ENCODE assay signal across 21 mouse cellular contexts in genomic region chr11:89472871-89473270, GRCm38 (mm10).
A peak's percentile ranks its signal among the peaks of the same experiment; 100 is the strongest.
DNase-seq lines count a peak whose midpoint lies in the region; ATAC-seq and TF ChIP-seq lines count a peak whose summit lies in the region.
"Had no signal": no experiment of that assay in that cellular context is flagged by ENCODE, and none has a peak within 500 bp of the region (broad histone marks: within the 10 kb centered on the region; RNA-seq: fewer than 3 reads in every experiment).

No protein-coding gene starts in this region.

- no peaks in the 10 kb centered on the region for H3K27me3 ChIP-seq in midbrain, embryonic 11.5 days (ENCODE audit: control insufficient read depth, insufficient read depth, low read length)
- H3K27me3 ChIP-seq in midbrain, embryonic 14.5 days (ENCODE audit: control insufficient read depth, insufficient read depth, low read length): no peaks in the 10 kb centered on the region
- H3K27me3 ChIP-seq in CH12.LX (replicated peaks): peaks cover 1% of the 10 kb centered on the region
- H3K27me3 ChIP-seq: Patski had no signal

- TF ChIP-seq EP300 in CH12.LX (IDR thresholded peaks at IDR 0.05; ENCODE audit: low read length): no peak

- no peaks in the 10 kb centered on the region for H3K36me3 ChIP-seq in midbrain, embryonic 11.5 days (ENCODE audit: control insufficient read depth, insufficient read depth, low read length)
- no peaks in the 10 kb centered on the region for H3K36me3 ChIP-seq in midbrain, embryonic 14.5 days (ENCODE audit: control insufficient read depth, insufficient read depth, low read length)
- no peaks in the 10 kb centered on the region for H3K36me3 ChIP-seq in CH12.LX (replicated peaks in 1 of 2; ENCODE audit: control insufficient read depth in 1 of 2, insufficient read depth in 1 of 2, low read length in 1 of 2)
- H3K36me3 ChIP-seq: G1E had no signal

- in situ Hi-C loops in CH12.LX (cut with MboI; ENCODE audit: low pct_ligation_motif_present, low pct_unique_long_range_greater_than_20kb, low sequenced_read_pairs): no loop called here

- TF ChIP-seq CTCF in CH12.LX (conservative IDR thresholded peaks at IDR 0.05 in 1 of 2, IDR thresholded peaks at IDR 0.05 in 1 of 2; ENCODE audit: low read depth in 2 of 2, low read length in 2 of 2): no peak

- 85% methylated on average over 4 of the region's 4 CpGs for WGBS in midbrain, embryonic 11.5 days
- 85% methylated on average over 4 of the region's 4 CpGs for WGBS in midbrain, embryonic 14.5 days

- no peak overlapping the region for H3K4me2 ChIP-seq in midbrain, embryonic 11.5 days
- no peak overlapping the region for H3K4me2 ChIP-seq in midbrain, embryonic 14.5 days (ENCODE audit: low read length)
- peak overlapping the region; percentile 11; the same call in 1 of the 2 replicates for H3K4me2 ChIP-seq in CH12.LX (ENCODE audit: insufficient read depth, low read depth, poor library complexity, severe bottlenecking)

- DNase-seq in heart, adult 11 months: peak; percentile 37
- no peak for DNase-seq in heart, adult 9 months (ENCODE audit: low spot score in 2 of 2)
- DNase-seq in midbrain, embryonic 11.5 days (ENCODE audit: low spot score, missing footprints): peak; percentile 69
- DNase-seq in midbrain, embryonic 14.5 days: no peak
- peak; percentile 60 for DNase-seq in CH12.LX (ENCODE audit: extremely low read depth)
- no peak for DNase-seq in gastrocnemius, postnatal 10 days
- DNase-seq: adrenal gland, adult 2 months; adrenal gland, adult 8-10 months; adrenal gland, postnatal 10 days; adrenal gland, postnatal 14 days; adrenal gland, postnatal 25 days; adrenal gland, postnatal 36 days; B cell, adult 2 months; cerebellum, adult 11 months; cerebellum, adult 11-12 months; cerebellum, adult 18-20 months; cerebellum, adult 2 months had no signal

- no peaks in the 10 kb centered on the region for H3K4me1 ChIP-seq in midbrain, embryonic 11.5 days (ENCODE audit: control insufficient read depth, insufficient read depth, low read length)
- H3K4me1 ChIP-seq in midbrain, embryonic 14.5 days (ENCODE audit: control insufficient read depth, insufficient read depth, low read length): no peaks in the 10 kb centered on the region
- peaks cover 2 to 11% of the 10 kb centered on the region in 2 experiments; a peak in 2 of 4 replicates for H3K4me1 ChIP-seq in CH12.LX (ENCODE audit: control insufficient read depth in 1 of 2, insufficient read depth in 2 of 2)

- H3K9me3 ChIP-seq in midbrain, embryonic 11.5 days (ENCODE audit: control insufficient read depth, low read length): no peaks in the 10 kb centered on the region
- H3K9me3 ChIP-seq in midbrain, embryonic 14.5 days (ENCODE audit: control insufficient read depth, low read length): no peaks in the 10 kb centered on the region
- no peaks in the 10 kb centered on the region for H3K9me3 ChIP-seq in CH12.LX (replicated peaks; ENCODE audit: low read length)

- H3K9ac ChIP-seq in midbrain, embryonic 11.5 days (ENCODE audit: low read length): no peak overlapping the region
- no peak overlapping the region for H3K9ac ChIP-seq in midbrain, embryonic 14.5 days (replicated peaks; ENCODE audit: low read length)
- H3K9ac ChIP-seq in CH12.LX (ENCODE audit: insufficient read depth, low read depth): no peak overlapping the region

- no peak for TF ChIP-seq POLR2A in CH12.LX (IDR thresholded peaks at IDR 0.05; ENCODE audit: low read depth, low read length)

- H3K27ac ChIP-seq in midbrain, embryonic 11.5 days (ENCODE audit: low read depth, low read length): no peak overlapping the region
- H3K27ac ChIP-seq in midbrain, embryonic 14.5 days (replicated peaks; ENCODE audit: low read depth, low read length): no peak overlapping the region
- H3K27ac ChIP-seq in CH12.LX (ENCODE audit: insufficient read depth, low read depth): no peak overlapping the region

- TF ChIP-seq RAD21 in CH12.LX (IDR thresholded peaks at IDR 0.05; ENCODE audit: low read depth, low read length): no peak

- no peak for ATAC-seq in midbrain, embryonic 11.5 days (ENCODE audit: low FRiP score)
- no peak for ATAC-seq in midbrain, embryonic 14.5 days (ENCODE audit: low FRiP score, low TSS enrichment)
- ATAC-seq: activated CD4-positive, CD25-positive, alpha-beta regulatory T cell, adult 4 months; CD4-positive, CD25-positive, alpha-beta regulatory T cell, adult 4 months; Patski had no signal

- H3K4me3 ChIP-seq in midbrain, embryonic 11.5 days (ENCODE audit: low read depth, low read length): no peak overlapping the region
- no peak overlapping the region for H3K4me3 ChIP-seq in midbrain, embryonic 14.5 days (replicated peaks; ENCODE audit: low read depth, low read length)
- H3K4me3 ChIP-seq in CH12.LX (replicated peaks in 1 of 3; ENCODE audit: low read depth in 2 of 3, low read length in 2 of 3, poor library complexity in 1 of 3): no peak overlapping the region

- H3K79me2 ChIP-seq in CH12.LX (replicated peaks; ENCODE audit: control insufficient read depth, extremely low read depth, insufficient read depth, poor library complexity, severe bottlenecking): no peaks in the 10 kb centered on the region

- dilution Hi-C loops in CH12.LX (cut with MboI; ENCODE audit: extremely low pct_ligation_motif_present, extremely low pct_unique_long_range_greater_than_20kb, low sequenced_read_pairs): no loop called here

TF ChIP-seq in CH12.LX, 34 proteins besides CTCF, POLR2A, EP300 and RAD21:
- no peak for TF ChIP-seq ZNF384 (IDR thresholded peaks at IDR 0.05; ENCODE audit: low read depth, low read length)
- no peak for TF ChIP-seq CHD2 (IDR thresholded peaks at IDR 0.05; ENCODE audit: low read length)
- TF ChIP-seq E2F4 (IDR thresholded peaks at IDR 0.05; ENCODE audit: insufficient replicate concordance, low read depth, low read length): no peak
- TF ChIP-seq HCFC1 (IDR thresholded peaks at IDR 0.05; ENCODE audit: low read depth, low read length): no peak
- TF ChIP-seq MAZ (IDR thresholded peaks at IDR 0.05; ENCODE audit: low read depth, low read length): no peak

Comparison
In these comparisons a context has a peak if more than half of its experiments do, and no peak if none do; other contexts are left out.
1. DNase-seq: peak in heart, adult 11 months (single experiment), midbrain, embryonic 11.5 days (single experiment) and CH12.LX (single experiment); none in heart, adult 9 months (0 of 2), midbrain, embryonic 14.5 days (single experiment) and gastrocnemius, postnatal 10 days (single experiment).